Mouse (Mus musculus) heart, embryonic 14.5 days (tissue): Measurements from ENCODE around the gene Wdfy1. TPM values are rescaled to one million over a fixed set of nuclear protein-coding genes. Genes with fewer than 3 reads are reported as not detected.

Experiments used
- ATAC-seq: fragments of 200-750 bp; cut with Nextera tagmentation; 2 replicates; pipeline ENCODE4 v1.8.0; 2017; ENCODE audit warnings: low read depth, moderate TSS enrichment; ENCODE audit not compliant: insufficient number of reproducible peaks, insufficient read depth, low FRiP score
- H3K27ac ChIP-seq, 2 experiments: fragments of 200-500 bp in 1 of 2; fragments of 300-500 bp in 1 of 2; sonication (generic) in 1 of 2; replicated peaks in 1 of 2; 2 replicates each; pipeline ENCODE4 v1.5.1; 2012 to 2014; ENCODE audit warnings: low read depth in 2 of 2, low read length in 2 of 2, control low read depth in 1 of 2, mild to moderate bottlenecking in 1 of 2, mixed read lengths in 1 of 2; ENCODE audit not compliant: control insufficient read depth in 1 of 2, insufficient read depth in 1 of 2
- H3K27me3 ChIP-seq: fragments of 300-500 bp; sonication (generic); 2 replicates; pipeline ENCODE4 v1.6.1; 2014; ENCODE audit warnings: mild to moderate bottlenecking, low read length, control low read depth; ENCODE audit not compliant: control insufficient read depth, insufficient read depth
- H3K36me3 ChIP-seq: fragments of 300-500 bp; sonication (generic); 2 replicates; pipeline ENCODE4 v1.6.1; 2014; ENCODE audit warnings: mild to moderate bottlenecking, control low read depth, low read length, mixed read lengths; ENCODE audit not compliant: control insufficient read depth, insufficient read depth
- H3K4me1 ChIP-seq, 2 experiments: fragments of 200-500 bp in 1 of 2; fragments of 300-500 bp in 1 of 2; sonication (generic) in 1 of 2; 2 replicates each; pipeline ENCODE4 v1.6.1; 2012 to 2014; ENCODE audit warnings: low read length in 2 of 2, control low read depth in 1 of 2, mixed read lengths in 1 of 2; ENCODE audit not compliant: control insufficient read depth in 2 of 2, insufficient read depth in 2 of 2
- H3K4me2 ChIP-seq: fragments of 300-500 bp; sonication (generic); 2 replicates; pipeline ENCODE4 v1.6.1; 2014; ENCODE audit warnings: mild to moderate bottlenecking, low read length
- H3K4me3 ChIP-seq, 2 experiments: fragments of 200-500 bp in 1 of 2; fragments of 300-500 bp in 1 of 2; sonication (generic) in 1 of 2; 2 replicates each; pipeline ENCODE4 v1.5.1; 2012 to 2014; ENCODE audit warnings: low read length in 2 of 2, mild to moderate bottlenecking in 2 of 2, control low read depth in 1 of 2, low read depth in 1 of 2, moderate library complexity in 1 of 2; ENCODE audit not compliant: control insufficient read depth in 1 of 2, insufficient read depth in 1 of 2
- H3K9ac ChIP-seq: fragments of 300-500 bp; sonication (generic); 2 replicates; pipeline ENCODE4 v1.6.1; 2014; ENCODE audit warnings: mild to moderate bottlenecking, low read length
- H3K9me3 ChIP-seq: fragments of 300-500 bp; sonication (generic); 2 replicates; pipeline ENCODE4 v1.6.1; 2016; ENCODE audit warnings: low read length, control low read depth; ENCODE audit not compliant: control insufficient read depth
- WGBS: fragments of 180-500 bp; shearing (Covaris S2); extraction: QIAGEN DNeasy Blood & Tissue Kit; methylation state at CpG from one replicate; pipeline ENCODE4 v1.1.7; 2014; 5-methylcytosine and 5-hydroxymethylcytosine counted together
- polyA plus RNA-seq: library from polyadenylated mRNA; unstranded; fragments of >200 nt; fragmentation: Nextera tagmentation; extraction: Ambion mirVana; gene quantifications from 2 replicates; pipeline ENCODE4 v1.2.1, GENCODE M21; 2014

Wdfy1 gene
- polyA plus RNA-seq, 1 experiment from 2014 or later, result 28.5 TPM

DNA sequence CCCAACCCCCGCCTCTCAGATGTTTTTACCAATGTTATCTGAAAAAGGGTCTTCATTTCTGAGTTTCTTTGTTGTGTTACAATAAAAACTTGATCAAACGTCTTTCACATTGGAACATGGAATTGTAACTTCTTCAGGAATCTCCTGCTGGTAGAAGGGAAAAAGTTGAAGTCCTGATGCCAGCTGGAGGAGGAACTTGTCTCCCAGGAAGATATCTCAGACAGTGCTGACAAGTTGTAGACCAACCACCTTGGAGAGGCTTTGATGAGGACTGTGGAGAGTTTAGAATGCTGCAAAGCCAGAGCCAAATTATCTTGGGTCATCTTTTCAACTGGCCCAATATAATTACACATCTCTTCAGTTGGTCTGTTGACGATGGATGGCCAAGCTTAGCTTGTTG lies 83.5 kb downstream of the Wdfy1 start:
- H3K27me3 ChIP-seq, result no peaks in the 10 kb centered on the region
- no peak for ATAC-seq
- 72% methylated on average over 3 of the region's 3 CpGs for WGBS
- H3K27ac ChIP-seq, result no peak overlapping the region
- H3K36me3 ChIP-seq, result no peaks in the 10 kb centered on the region
- 0 out of 4 replicates have a peak, but pooled peaks cover 0 to 3% of the 10 kb centered on the region in 2 experiments for H3K4me1 ChIP-seq
- no peak overlapping the region for H3K4me3 ChIP-seq
- no peak overlapping the region for H3K4me2 ChIP-seq
- peaks cover 6% of the 10 kb centered on the region; the same call in 1 of the 2 replicates for H3K9me3 ChIP-seq
- H3K9ac ChIP-seq, result no peak overlapping the region

GRCm38 (mm10) chr1:79687254-79687653 lies 88.7 kb downstream of the Wdfy1 start:
- Histone ChIP-seq H3K9ac (no peak overlapping the region), H3K9me3 (peaks cover 6% of the 10 kb centered on the region; the same call in 1 of the 2 replicates), H3K4me2 (no peak overlapping the region), H3K4me3 (no peak overlapping the region), H3K27me3 (no peaks in the 10 kb centered on the region), H3K4me1 (no peaks in the 10 kb centered on the region; a peak in 1 of 4 replicates), H3K36me3 (no peaks in the 10 kb centered on the region), H3K27ac (no peak overlapping the region)
- no peak for ATAC-seq
- 12% methylated on average over 1 of the region's 1 CpGs for WGBS

- H3K4me3 ChIP-seq, result no peak overlapping the region
- no peaks in the 10 kb centered on the region for H3K27me3 ChIP-seq
- no peak overlapping the region for H3K4me2 ChIP-seq
- ATAC-seq, result no peak
- no peaks in the 10 kb centered on the region; a peak in 1 of 4 replicates for H3K4me1 ChIP-seq
- H3K9ac ChIP-seq, result no peak overlapping the region
- no peak overlapping the region for H3K27ac ChIP-seq
- no peaks in the 10 kb centered on the region for H3K36me3 ChIP-seq
- peaks cover 6% of the 10 kb centered on the region; the same call in 1 of the 2 replicates for H3K9me3 ChIP-seq
These were observed 91.9 kb downstream of the Wdfy1 start for GRCm38 (mm10) chr1:79684027-79684426.

- WGBS, result 14% methylated on average over 5 of the region's 5 CpGs
- no peaks in the 10 kb centered on the region for H3K27me3 ChIP-seq
- H3K9ac ChIP-seq, result no peak overlapping the region
These were observed 93.0 kb downstream of the Wdfy1 start for GRCm38 (mm10) chr1:79682936-79683335.

DNA sequence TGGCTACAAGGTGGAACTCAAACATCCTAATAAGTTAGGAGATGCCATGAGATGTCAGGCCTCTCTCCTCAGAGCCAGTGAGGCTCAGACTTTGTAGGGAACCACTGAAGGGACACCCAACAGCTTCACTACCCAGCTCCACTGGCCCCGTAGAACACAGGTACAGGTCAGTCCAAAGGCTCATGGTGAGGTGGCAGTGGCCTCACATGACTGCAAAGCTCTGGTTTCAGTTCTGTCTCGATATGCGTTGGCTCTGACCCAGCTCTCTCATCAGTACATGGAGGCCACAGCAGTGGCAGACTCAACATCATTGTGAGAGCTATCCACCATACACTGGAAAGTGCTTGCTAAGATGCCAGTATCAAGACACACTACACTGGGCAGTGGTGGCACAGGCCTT lies 95.2 kb downstream of the Wdfy1 start:
- no peak for ATAC-seq
- H3K4me1 ChIP-seq, result no peaks in the 10 kb centered on the region
- 87% methylated on average over 3 of the region's 3 CpGs for WGBS
- H3K27me3 ChIP-seq, result no peaks in the 10 kb centered on the region
- no peak overlapping the region for H3K9ac ChIP-seq
- no peak overlapping the region for H3K4me2 ChIP-seq
- H3K27ac ChIP-seq, result no peak overlapping the region
- no peaks in the 10 kb centered on the region for H3K9me3 ChIP-seq
- no peaks in the 10 kb centered on the region for H3K36me3 ChIP-seq
- no peak overlapping the region for H3K4me3 ChIP-seq

More at GRCm38 (mm10) chr1:79682936-79683335, 93.0 kb downstream of the Wdfy1 start:
- Histone ChIP-seq H3K36me3 (no peaks in the 10 kb centered on the region), H3K4me1 (no peaks in the 10 kb centered on the region; a peak in 1 of 4 replicates), H3K27ac (no peak overlapping the region), H3K9me3 (peaks cover 4% of the 10 kb centered on the region; the same call in 1 of the 2 replicates), H3K4me3 (no peak overlapping the region), H3K4me2 (no peak overlapping the region)
- ATAC-seq, result no peak

GRCm38 (mm10) chr1:79678117-79678684 lies 97.7 kb downstream of the Wdfy1 start:
- H3K9me3 ChIP-seq, result no peaks in the 10 kb centered on the region
- 75% methylated on average over 8 of the region's 8 CpGs for WGBS
- no peaks in the 10 kb centered on the region for H3K36me3 ChIP-seq
- H3K4me2 ChIP-seq, result no peak overlapping the region
- H3K4me1 ChIP-seq, result no peaks in the 10 kb centered on the region
- peaks cover 8% of the 10 kb centered on the region for H3K27me3 ChIP-seq
- H3K4me3 ChIP-seq, result no peak overlapping the region
- no peak overlapping the region for H3K27ac ChIP-seq
- ATAC-seq, result no peak
- H3K9ac ChIP-seq, result no peak overlapping the region

DNA sequence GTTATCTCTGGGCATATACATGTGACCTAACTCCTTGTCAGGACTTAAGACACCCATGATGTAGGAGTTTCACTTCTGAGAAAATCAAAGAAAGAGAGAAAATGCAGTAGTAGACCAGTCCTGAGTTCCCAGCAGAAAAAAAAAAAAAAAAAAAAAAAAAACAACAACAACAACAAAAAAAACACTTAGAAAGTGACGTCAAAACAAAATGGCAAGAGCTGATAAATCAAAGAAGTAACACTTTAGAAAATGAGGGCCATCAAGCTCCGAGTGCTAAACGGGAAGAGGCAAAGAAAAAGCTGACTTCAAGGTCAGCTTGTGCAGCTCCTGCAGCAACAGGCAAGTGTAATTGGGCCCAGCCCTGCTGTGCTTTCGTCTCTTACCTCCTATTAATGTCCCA lies 100.2 kb downstream of the Wdfy1 start:
- Histone ChIP-seq H3K4me2 (no peak overlapping the region), H3K27ac (no peak overlapping the region), H3K27me3 (peaks cover 23% of the 10 kb centered on the region), H3K36me3 (no peaks in the 10 kb centered on the region), H3K9ac (no peak overlapping the region), H3K4me1 (peaks cover 2 to 10% of the 10 kb centered on the region in 2 experiments; a peak in 3 of 4 replicates), H3K9me3 (no peaks in the 10 kb centered on the region), H3K4me3 (no peak overlapping the region)
- ATAC-seq, result no peak
- WGBS, result 60% methylated on average over 4 of the region's 4 CpGs
